Mouse (Mus musculus) right cerebral cortex, postnatal 10 days (tissue): ENCODE measurements around the gene Tprg.

Experiments used
- DNase-seq, 2 experiments: peaks; one replicate each; pipeline ENCODE4 v3.0.0; 2021; ENCODE audit warnings: low spot score in 2 of 2

The Tprg gene

DNA sequence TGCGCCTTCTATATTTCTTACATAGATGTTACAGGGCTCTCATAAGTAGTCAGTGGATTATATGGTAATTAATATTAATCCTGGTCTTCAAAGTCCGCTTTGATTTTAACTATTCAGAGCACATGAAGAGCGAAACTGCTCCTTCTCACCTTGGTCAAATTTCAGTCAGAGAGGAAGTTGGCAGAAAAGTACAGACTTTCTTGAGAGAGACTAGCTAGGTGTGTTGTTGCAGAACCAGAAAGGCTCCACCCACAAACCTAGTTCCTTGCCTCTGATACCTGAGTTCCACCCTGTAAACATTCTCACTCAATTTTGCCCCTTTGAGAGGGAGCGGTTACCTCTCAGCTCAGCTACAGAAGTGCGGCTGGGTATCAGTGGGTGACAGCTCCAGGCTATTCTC, at the start of gene Tprg:
Gene Tprg (plus strand): TSS at position 301 of the 400 bp plus-strand sequence.
- no peak for DNase-seq

DNA sequence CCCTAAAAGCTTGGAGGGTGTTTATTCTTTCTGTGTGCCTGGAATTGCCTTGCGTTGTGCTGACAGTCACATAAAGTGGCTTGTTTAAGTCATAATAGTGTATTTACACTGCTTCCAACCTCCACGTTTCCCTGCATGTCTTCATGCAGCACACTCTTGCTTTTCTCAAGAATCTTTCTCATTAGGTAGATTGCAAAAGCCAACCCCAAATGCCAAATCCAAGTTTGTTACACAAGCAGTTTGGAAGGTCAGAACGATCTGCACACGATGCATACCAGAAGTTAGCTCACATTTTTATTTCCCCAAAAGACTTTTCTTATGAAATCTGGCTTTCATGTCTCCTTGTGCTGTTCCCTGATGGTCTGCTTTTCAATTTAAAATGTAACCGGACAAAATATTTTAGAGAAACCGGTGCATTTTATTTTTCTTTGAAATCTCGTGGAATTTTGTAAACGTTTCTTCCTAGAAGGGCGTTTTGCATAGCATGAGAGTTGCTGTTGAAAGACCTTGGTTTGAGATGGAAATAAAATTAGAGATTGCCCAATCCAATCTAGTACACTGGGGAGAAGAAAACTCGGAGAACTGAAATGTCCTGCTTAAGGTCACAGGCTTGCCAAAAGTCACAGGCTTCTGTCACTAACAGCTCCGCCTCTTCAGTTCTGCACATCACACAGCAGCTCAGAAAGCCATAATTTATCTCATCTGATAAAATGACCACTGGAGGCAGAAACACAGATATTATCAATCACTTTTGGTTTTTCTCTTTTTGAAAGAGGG, 48.2 kb upstream of the Tprg start:
- no peak for DNase-seq

DNA sequence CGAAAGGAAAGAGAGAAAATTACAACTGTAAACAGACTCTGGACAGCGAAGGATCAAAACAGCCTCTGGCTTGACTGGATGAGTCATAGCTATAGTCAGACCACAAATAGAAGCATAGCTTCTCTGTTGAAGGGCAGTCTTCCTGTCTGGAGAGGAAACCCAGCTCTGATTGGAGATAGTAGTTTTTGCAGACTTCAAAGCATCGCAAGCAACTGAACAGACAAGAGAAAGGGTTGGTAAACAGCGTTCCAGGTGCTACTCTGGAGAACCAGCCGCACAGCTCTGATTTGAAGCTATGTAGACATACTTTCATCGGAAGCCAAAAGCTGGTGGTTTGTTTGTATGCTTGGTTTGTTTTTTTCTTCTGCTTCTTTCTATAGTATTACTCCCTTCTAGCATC, 37.7 kb upstream of the Tprg start:
- no peak for DNase-seq

DNA sequence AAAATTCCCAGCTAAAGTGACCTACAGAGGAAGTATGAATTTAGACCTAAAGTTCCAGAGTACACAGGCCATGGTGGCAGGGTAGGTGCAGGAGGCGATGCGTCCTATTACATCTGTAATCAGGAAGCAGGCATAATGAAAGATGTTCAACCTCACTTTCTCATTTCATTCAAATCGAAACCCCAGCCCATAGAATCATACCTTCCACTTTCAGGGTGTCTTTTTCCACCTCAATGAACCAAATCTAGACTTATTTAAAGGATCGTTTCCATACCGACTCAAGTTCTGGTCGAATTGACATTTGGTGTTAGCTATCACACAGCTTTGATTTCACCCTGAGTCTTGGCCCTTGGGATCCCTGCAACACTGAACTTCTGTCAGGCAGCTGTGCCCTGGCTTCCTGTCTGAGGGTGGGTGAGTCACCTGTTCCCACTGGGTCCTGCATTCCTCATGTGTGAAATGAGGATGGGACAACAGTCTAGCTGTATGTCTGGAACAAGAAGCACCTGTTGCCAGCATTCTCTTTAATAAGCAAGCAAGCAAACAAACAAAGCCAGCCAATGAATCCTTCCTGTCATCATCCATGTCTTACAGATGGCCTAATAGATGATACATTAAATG, 36.4 kb upstream of the Tprg start:
- DNase-seq: no peak

DNA sequence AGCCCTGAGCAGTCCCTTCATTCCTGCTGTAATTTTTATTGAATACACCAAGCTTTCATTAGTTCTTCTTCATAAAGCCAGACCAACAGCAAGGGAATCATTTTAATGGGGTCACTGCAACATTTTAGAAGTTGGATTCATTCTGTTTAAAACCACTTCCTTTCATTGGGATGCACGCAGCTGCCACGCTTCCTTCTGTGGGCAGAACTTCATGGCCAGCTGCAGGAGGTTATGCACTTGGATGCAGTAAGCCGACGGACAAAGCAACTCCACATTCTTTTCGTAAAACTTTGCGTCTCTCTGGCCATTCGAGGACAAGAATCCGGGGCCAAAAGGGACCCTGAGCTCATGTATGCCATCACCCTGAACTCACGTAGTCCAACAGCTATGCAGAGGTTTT, 35.5 kb upstream of the Tprg start:
- no peak for DNase-seq

DNA sequence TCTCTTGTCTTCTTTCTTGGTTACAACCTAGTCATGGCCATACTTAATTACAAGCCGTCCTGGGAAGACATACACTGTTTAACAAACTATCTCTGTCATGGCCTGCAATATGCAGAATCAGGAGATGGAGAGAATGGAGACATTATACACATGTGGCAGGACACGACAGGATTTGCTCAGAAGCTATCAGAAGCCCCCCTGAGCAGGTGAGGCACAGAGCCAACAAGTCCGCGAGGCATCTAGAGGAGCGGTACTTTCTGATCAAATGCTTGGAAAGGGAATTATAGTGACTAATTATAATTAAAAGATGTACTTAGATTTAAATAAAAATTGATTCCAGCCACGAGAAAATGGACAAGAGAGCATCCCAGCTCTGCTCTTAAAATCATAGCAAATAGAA, 32.0 kb upstream of the Tprg start:
- DNase-seq: no peak

DNA sequence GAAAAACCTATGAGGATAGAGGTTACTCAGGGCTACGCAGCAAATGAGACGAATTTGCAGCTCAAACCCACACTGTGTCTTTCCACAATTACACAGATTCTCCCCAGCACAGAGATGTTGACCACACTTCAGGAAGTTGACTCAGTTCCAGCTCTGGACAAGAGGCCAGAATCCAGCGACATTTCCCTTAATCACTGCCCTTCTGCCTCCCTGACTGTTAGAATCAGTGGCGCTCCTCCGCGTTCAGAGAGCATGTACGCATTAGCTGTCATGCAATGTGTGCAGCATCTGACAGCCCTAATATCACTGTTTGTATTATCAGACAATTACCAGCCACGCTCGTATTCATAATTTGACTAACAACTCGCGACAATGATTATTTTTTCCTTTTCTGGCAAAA, 31.4 kb upstream of the Tprg start:
- DNase-seq: peak in 1 of 2 experiments; percentile 51

DNA sequence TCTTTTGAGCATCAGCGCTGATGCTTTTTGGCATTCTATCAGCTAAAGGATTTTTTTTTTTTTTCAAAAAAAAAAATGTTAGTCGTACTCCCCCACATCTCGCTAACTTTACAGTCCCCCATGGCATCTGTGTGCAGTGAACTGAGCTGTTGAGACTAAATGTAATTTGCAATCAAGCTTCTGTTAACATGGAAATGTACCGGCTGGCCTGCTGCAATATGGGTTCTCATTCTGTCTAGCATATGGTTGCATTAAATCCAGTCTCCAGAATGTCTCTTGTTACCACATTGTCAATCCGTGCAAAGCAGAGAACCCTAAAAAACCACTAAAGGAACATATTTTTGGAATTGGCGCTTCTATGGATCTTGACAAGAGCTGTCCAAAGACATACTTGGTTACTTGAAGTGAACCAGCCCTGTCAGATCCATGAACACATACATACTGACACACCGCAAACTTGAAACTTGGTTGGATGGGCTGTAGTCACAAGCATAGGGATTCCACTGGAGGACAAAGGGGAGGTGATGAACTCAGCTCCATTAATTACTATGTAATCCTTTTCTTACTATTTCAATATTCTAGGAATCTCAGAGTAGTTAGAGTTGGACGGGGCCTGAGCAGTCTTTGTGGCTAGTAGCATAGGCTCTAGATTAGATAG, 30.9 kb upstream of the Tprg start:
- DNase-seq: peak; percentile 74 to 92

DNA sequence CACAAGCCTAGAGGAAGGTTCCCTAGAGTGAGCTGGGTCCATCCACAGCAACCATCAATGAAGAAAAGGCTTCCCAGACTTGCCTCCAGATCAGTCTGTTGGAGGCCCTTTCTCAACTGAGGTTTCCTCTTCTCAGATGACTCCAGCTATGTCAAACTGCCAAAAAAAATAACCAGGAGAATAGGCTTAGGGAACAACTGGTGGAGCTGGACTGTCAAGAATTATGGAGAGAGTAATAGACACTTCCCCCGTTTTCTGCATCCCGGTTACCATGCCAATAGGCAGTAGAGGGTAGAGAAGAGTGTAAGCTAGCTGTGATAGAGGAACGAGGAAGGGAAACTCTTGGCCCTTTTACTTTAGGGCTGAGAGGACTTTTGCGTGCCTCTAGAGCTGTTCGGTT, 24.3 kb upstream of the Tprg start:
- no peak for DNase-seq

DNA sequence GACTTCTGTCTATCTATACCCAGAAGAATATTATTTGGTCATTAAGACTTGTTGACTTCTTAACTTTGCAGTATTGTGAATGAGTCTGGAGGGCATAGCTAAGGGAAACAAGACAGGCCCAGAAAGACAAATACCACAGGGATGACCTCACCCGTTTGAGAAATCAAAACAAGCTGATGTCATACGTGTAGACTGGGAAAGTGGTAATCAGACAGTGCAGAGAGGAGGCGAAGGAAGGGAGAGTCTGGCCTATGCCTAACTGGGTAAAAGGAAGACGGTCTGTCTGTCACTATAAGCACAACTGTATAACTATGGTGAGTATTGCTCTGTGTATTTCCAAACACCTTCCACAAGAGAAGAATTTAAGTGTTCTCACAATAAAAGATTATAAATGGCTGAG, 23.7 kb upstream of the Tprg start:
- DNase-seq: no peak

DNA sequence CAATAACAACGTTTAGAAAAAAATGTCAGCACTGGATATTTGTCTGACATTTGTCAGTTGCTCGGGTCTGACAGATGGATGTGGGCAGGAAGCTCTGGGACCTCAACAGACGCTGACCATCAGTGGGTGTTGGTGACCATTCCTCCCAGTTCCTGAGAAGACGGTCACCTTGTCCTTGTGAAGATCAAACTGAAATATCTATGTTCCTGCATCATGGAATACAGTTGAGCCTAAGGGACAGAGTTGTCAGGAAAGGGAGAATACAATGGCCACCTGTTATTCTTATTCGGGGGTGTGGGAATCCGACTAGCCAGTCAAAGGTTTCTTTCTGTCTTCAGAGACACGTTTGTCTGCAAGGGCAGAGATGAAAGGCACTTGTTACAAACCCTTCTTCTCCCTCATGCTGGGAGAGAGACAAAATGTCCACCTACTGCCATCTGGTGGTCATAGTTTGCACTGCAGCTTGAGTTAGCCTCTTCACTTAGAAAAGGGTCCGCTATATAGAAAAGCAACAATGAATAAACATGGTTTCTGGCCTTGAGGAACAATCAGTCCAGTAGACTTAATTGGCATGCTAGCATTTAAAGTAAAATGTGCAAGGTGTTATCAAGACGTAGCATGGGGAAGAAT, 23.0 kb upstream of the Tprg start:
- DNase-seq: peak; percentile 86 to 93

DNA sequence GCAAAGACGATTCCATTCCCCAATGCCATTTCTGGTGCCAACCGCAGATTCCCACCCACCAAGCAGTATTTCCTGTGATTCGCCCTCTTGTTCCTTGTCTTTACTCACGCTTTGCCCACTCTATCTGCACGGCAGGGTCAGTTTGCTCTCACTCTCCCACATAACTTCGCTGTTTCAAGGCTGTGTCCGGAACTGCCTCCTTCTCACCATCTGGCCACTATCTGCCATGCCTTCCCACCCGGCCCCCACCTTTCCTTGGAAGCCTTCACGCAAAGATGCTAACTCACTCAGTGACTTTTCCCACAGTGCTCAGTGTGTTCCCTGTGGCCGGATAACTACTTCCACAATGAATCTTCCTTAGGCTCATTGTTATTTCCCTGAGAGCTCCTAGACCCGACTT, 21.4 kb upstream of the Tprg start:
- DNase-seq: no peak

DNA sequence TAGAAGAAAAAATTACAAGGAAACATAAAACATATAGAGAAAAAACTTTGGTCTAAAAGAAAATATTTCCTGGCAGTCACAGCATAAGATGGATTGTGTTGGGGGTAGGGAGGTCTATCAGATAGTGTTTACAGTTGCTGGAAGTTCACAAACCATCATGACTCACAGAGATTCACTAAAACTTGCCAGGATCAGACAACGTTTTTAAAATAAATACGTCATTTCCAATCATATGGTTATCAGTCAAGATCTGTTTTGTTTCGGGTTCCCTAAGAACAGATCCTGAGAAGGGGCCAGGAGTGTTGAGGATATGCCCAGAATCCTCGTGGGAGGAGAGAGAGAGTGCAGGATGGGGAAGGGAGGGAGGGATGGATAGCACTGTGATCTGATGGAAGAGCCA, 18.3 kb upstream of the Tprg start:
- no peak for DNase-seq

DNA sequence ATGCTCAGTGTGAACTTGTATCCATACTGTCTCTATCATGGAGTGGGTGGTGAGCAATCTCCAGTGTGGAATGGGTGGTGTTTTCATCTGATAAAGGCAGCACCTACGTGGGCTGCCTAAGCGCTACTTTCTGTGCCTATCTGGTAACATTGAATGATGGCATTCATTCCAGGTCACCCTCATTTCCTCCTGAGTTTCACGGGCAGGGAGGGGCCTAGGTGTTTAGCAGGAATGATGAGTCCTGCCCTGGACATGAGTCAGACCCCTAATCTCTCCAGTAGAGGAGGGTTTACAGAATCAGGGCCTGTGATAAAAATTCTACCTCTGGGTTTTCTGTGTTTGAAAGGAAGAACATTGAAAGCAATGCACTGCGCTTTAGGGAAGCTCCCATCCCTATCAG, 4.1 kb upstream of the Tprg start:
- no peak for DNase-seq

DNA sequence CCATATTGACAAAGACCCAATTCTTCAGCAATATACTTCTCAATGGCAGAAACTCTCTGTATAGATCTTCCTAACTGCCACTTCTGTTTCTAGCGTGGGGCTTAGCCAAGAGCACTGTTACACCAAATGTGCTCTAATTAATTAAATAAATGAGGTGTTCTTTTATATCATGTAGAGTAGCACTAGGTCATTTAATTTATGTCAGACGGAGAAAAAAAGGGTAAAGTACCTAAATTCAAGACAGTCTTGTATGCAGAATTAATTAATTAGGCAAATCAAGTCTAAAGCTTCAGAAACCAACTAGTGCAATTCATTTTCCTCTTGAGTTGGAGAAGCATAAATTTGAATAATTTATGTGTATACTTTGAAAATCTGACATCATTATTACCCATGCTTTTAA, 7.1 kb downstream of the Tprg start:
- no peak for DNase-seq

DNA sequence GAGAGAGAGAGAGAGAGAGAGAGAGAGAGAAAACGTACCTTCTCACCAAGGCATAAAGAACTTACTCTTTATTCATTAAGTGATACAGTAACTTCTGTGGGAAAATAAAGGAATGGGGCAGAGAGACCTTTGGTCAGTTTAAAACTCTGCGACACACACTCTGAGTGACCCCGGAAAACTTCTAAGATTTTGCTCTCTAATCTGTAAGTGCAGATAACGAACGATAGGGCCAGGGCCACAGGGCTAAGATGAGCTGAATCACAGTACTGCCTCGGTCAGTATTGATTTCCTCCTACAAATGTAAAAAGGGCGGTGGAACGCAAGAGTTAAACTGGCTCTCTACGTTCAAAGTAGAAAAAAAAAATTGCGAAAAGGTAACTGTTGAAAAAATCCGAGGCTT, 8.9 kb downstream of the Tprg start:
- DNase-seq: no peak

DNA sequence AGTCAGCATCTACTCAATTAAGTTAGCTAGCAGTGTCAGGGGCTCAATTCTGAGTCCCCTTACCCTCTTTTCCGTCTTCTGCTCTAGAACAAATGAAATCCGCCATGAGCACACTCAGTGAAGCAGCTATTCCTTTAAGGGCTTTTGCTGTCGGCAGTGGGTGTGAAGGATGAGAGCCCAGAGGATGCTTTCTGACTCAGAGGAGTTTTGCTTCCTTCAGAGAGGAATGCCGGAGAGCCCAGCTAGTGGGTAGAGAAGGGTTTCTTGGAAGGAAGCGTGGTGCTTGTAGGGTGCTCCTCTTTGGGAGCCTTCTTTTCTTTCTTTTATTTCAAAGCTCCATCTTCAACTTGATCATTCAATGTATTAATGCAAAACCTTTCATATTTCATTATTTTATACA, 10.1 kb downstream of the Tprg start:
- no peak for DNase-seq

DNA sequence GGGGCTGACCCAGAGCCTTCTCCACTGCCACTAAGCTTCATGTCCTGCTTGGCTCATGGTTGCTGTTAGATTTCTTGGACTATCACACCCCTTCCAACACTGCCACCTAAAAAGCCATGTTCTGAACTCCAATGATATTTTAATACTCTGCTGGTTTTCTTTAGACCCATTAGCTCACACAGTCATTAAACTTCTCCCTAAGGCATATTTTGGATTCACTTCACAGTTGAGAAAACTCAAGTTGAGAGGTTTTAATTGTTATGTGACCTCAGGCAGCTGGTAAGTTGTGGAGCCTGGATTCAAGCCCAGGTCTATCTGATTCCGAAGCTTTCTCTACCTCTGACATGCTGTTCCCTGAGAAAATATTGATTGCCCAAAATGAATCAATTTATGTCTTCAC, 11.6 kb downstream of the Tprg start:
- DNase-seq: no peak

DNA sequence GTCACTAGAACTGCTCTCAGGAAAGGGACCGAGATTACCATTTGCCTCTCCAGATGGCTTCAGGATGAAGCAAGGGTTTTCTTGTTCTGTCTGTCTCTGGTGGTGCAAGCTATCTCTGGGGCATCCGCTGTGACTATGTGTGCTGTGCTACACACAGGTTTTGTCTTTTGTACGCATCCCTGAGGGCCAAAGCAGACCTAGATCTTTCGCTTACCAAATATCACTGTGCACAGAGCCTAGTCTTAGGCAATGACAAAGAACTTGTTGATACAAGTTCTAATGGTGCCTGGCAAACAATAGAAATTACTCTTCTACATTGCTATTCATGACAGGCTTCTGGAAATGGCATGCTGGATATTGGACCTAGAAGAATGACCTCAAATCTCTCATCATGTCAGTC, 16.0 kb downstream of the Tprg start:
- no peak for DNase-seq

DNA sequence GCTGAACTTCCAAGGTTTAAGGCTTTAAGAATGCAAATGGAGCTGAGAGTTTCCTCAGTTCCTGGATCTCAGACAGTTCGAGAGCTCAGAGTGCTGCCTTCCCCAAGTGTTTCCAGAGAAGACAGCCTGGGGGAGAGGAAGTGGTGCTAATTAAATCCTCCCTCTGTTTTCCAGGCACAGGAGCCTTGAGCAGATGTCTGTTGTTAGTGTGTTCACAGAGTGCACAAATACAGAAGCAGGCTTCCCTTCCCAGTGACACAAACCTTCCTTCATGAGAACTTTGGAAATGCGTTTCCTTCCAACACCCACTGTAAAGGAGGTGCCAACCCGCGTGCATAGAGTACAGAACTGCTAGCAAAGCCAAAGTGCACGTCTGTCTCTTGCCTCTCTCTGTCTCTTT, 27.4 kb downstream of the Tprg start:
- peak; percentile 60 to 84 for DNase-seq

DNA sequence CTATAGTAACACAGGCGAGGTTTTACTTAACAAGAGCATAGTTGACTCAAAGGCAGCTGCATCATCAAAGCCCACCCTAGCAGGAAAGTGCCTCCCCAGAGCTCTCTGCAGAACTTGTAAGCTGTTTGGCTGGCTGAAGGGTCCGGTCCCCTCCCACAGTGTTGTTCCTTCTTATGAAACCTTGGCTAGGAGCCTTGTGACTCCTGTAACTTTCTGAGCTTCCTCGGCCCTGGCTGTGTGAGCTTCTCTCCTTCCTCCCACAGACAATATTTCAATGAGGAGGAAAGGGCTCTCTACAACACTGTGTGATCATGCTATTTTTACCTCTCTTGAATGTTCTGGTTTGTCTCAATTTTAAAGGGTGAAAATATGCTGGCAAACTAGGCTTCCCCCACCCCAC, 28.5 kb downstream of the Tprg start:
- DNase-seq: no peak

DNA sequence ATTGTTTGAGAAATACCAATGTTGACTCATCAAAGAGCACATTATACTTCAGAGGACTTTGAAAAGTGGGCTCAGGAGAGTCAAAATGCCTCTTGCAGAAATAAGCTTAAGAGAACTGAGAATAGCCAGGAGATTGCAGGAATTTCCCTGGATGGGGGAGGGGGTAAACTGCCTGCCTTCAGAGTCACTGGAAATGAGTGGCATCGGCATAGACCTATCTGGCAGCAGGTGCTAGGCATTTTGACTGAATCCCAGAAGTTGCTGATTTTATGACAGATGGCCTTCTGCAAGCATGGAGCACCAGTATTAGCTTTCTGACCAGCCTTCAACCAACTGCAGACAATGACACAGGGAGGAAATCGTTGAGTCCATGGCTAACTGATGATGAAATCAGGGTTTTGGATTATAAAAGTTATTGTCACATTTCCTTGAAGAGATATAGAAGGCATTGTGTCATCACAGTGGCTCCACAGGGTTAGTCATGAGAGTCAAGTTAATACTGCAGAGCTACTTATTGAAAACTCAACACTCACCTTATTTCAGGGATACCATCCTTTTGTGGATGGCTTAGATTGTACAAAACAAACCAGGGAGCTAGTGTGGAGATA, 39.1 kb downstream of the Tprg start:
- no peak for DNase-seq
